Comparison of ENCODE assay signal across 9 mouse cellular contexts in genomic region chr2:39097993-39098392, GRCm38 (mm10). TPM values are rescaled to one million over a fixed set of nuclear protein-coding genes. Genes with fewer than 3 reads are reported as not detected.
DNase-seq lines count a peak whose midpoint lies in the region; ATAC-seq and TF ChIP-seq lines count a peak whose summit lies in the region.
"Had no signal": no experiment of that assay in that cellular context is flagged by ENCODE, and none has a peak within 500 bp of the region (broad histone marks: within the 10 kb centered on the region; RNA-seq: fewer than 3 reads in every experiment).

No protein-coding gene starts in this region.

- H3K4me3 ChIP-seq in hindbrain, postnatal 0 days (ENCODE audit: low read length) = no peak overlapping the region
- H3K4me3 ChIP-seq in hindbrain, embryonic 13.5 days = no peak overlapping the region
- H3K4me3 ChIP-seq in liver, postnatal 0 days (ENCODE audit: low read depth, low read length) = no peak overlapping the region
- no peak overlapping the region for H3K4me3 ChIP-seq in limb, embryonic 10.5 days
- H3K4me3 ChIP-seq: neural tube, embryonic 15.5 days had no signal

- no peak for DNase-seq in hindbrain, postnatal 0 days (ENCODE audit: low spot score)
- peak; percentile 23 to 34 for DNase-seq in B cell, adult 2 months
- DNase-seq in NIH3T3 (ENCODE audit: low read depth) = peak; percentile 20
- peak; percentile 14 for DNase-seq in liver, postnatal 0 days
- DNase-seq in layer of hippocampus, postnatal 36 days = no peak
- no peak for DNase-seq in limb, embryonic 10.5 days (ENCODE audit: low spot score)
- DNase-seq: adrenal gland, postnatal 14 days had no signal

- ATAC-seq in hindbrain, postnatal 0 days = no peak
- ATAC-seq in hindbrain, embryonic 13.5 days (ENCODE audit: low FRiP score) = no peak
- ATAC-seq in liver, postnatal 0 days = no peak

- TF ChIP-seq CTCF in hindbrain, postnatal 0 days (IDR thresholded peaks at IDR 0.05; ENCODE audit: low read depth) = peak; percentile 34
- TF ChIP-seq CTCF in liver, postnatal 0 days (IDR thresholded peaks at IDR 0.05; ENCODE audit: low read depth) = peak; percentile 51

- no peak for TF ChIP-seq EP300 in liver, postnatal 0 days (IDR thresholded peaks at IDR 0.05; ENCODE audit: low read depth)

- H3K9ac ChIP-seq in hindbrain, postnatal 0 days (replicated peaks; ENCODE audit: low read length) = no peak overlapping the region
- no peak overlapping the region for H3K9ac ChIP-seq in hindbrain, embryonic 13.5 days
- H3K9ac ChIP-seq in liver, postnatal 0 days (replicated peaks) = no peak overlapping the region
- H3K9ac ChIP-seq: neural tube, embryonic 15.5 days had no signal

- H3K4me1 ChIP-seq in hindbrain, postnatal 0 days (ENCODE audit: insufficient read depth, low read length) = no peaks in the 10 kb centered on the region
- no peaks in the 10 kb centered on the region for H3K4me1 ChIP-seq in hindbrain, embryonic 13.5 days (replicated peaks)
- no peaks in the 10 kb centered on the region for H3K4me1 ChIP-seq in liver, postnatal 0 days (ENCODE audit: insufficient read depth)
- H3K4me1 ChIP-seq in limb, embryonic 10.5 days = no peaks in the 10 kb centered on the region
- H3K4me1 ChIP-seq: neural tube, embryonic 15.5 days had no signal

- H3K36me3 ChIP-seq in hindbrain, postnatal 0 days (ENCODE audit: insufficient read depth, low read length) = peaks cover 12% of the 10 kb centered on the region; the same call in 1 of the 2 replicates
- peaks cover 53% of the 10 kb centered on the region for H3K36me3 ChIP-seq in hindbrain, embryonic 13.5 days
- H3K36me3 ChIP-seq in liver, postnatal 0 days (replicated peaks; ENCODE audit: insufficient read depth, low read length) = peaks cover 1% of the 10 kb centered on the region; the same call in 1 of the 2 replicates
- peaks cover 62% of the 10 kb centered on the region for H3K36me3 ChIP-seq in limb, embryonic 10.5 days

- no peak overlapping the region for H3K4me2 ChIP-seq in hindbrain, postnatal 0 days (ENCODE audit: low read depth, low read length)
- H3K4me2 ChIP-seq in hindbrain, embryonic 13.5 days = no peak overlapping the region
- no peak overlapping the region for H3K4me2 ChIP-seq in liver, postnatal 0 days (ENCODE audit: low read depth, low read length)
- H3K4me2 ChIP-seq: neural tube, embryonic 15.5 days had no signal

- no peaks in the 10 kb centered on the region for H3K9me3 ChIP-seq in hindbrain, postnatal 0 days (ENCODE audit: low read length)
- no peaks in the 10 kb centered on the region for H3K9me3 ChIP-seq in hindbrain, embryonic 13.5 days
- H3K9me3 ChIP-seq in liver, postnatal 0 days (ENCODE audit: low read length) = no peaks in the 10 kb centered on the region
- H3K9me3 ChIP-seq in limb, embryonic 10.5 days (replicated peaks) = no peaks in the 10 kb centered on the region
- H3K9me3 ChIP-seq: neural tube, embryonic 15.5 days had no signal

- H3K27me3 ChIP-seq in hindbrain, postnatal 0 days (ENCODE audit: insufficient read depth, low read length) = no peaks in the 10 kb centered on the region
- H3K27me3 ChIP-seq in hindbrain, embryonic 13.5 days = no peaks in the 10 kb centered on the region
- H3K27me3 ChIP-seq in liver, postnatal 0 days (ENCODE audit: insufficient read depth, low read length) = no peaks in the 10 kb centered on the region
- H3K27me3 ChIP-seq in limb, embryonic 10.5 days (ENCODE audit: low read depth, poor library complexity, severe bottlenecking) = no peaks in the 10 kb centered on the region
- H3K27me3 ChIP-seq: neural tube, embryonic 15.5 days had no signal

- H3K27ac ChIP-seq in hindbrain, postnatal 0 days = no peak overlapping the region
- no peak overlapping the region for H3K27ac ChIP-seq in hindbrain, embryonic 13.5 days
- no peak overlapping the region for H3K27ac ChIP-seq in liver, postnatal 0 days (ENCODE audit: low read depth)
- H3K27ac ChIP-seq in limb, embryonic 10.5 days = no peak overlapping the region
- H3K27ac ChIP-seq: neural tube, embryonic 15.5 days had no signal

RNA-seq across cellular contexts. Expression of gene Golga1, which starts 32.7 kb away (rescaled TPM):
- total RNA-seq in hindbrain, postnatal 0 days (2014; rRNA removed) = 12.8 and 17.4 TPM in 2 replicates
- polyA plus RNA-seq in hindbrain, postnatal 0 days (2015; fragmentation: Nextera tagmentation; extraction: Ambion mirVana) = 27.7 and 30.3 TPM in 2 replicates
- 35.4 and 35.5 TPM in 2 replicates for polyA plus RNA-seq in hindbrain, embryonic 13.5 days (2015; fragmentation: Nextera tagmentation; extraction: Ambion mirVana)
- polyA plus RNA-seq in liver, postnatal 0 days (2015; fragmentation: Nextera tagmentation; extraction: Ambion mirVana) = 7.5 and 9.9 TPM in 2 replicates
- 10 to 100 TPM; 33.2 to 39.0 TPM for total RNA-seq in layer of hippocampus, postnatal 36 days (2021)
- polyA plus RNA-seq in limb, embryonic 10.5 days (2016; fragmentation: Nextera tagmentation; extraction: Ambion mirVana) = 21.0 and 22.0 TPM in 2 replicates

Comparison
In these comparisons a context has a peak if more than half of its experiments do, and no peak if none do; other contexts are left out.
1. DNase-seq: peak in B cell, adult 2 months (2 of 2), NIH3T3 (single experiment) and liver, postnatal 0 days (single experiment); none in hindbrain, postnatal 0 days (single experiment), layer of hippocampus, postnatal 36 days (0 of 2) and limb, embryonic 10.5 days (single experiment).